Mouse (Mus musculus): ENCODE results near the gene Efemp2.

GRCm38 (mm10) chr19:5477004-5477667 is 3.4 kb downstream of the Efemp2 start:
- TF ChIP-seq CTCF (IDR thresholded peaks at IDR 0.05; ENCODE audit: control insufficient read depth, insufficient read depth, insufficient read length), result no peak
- peak; percentile 1 for TF ChIP-seq USF1 (IDR thresholded peaks at IDR 0.05; ENCODE audit: low read depth)
- TF ChIP-seq MYOG (IDR thresholded peaks at IDR 0.05; ENCODE audit: control insufficient read depth, extremely low read depth, insufficient read length), result no peak
- no peak for TF ChIP-seq MYOD1 (IDR thresholded peaks at IDR 0.05; ENCODE audit: control insufficient read depth, insufficient read length, low read depth)
- no peak for TF ChIP-seq MAX (IDR thresholded peaks at IDR 0.05)
- TF ChIP-seq CEBPB (IDR thresholded peaks at IDR 0.05; ENCODE audit: low read depth), result no peak

Measured in C2C12 (cell line).